Mouse (Mus musculus): ENCODE data around the gene Faap100. TPM values are rescaled to one million over a fixed set of nuclear protein-coding genes. Genes with fewer than 3 reads are reported as not detected.

The Faap100 gene
- polyA plus RNA-seq (2012; rRNA removed) = 31.6 and 51.6 TPM in 2 replicates

GRCm38 (mm10) chr11:120378611-120379540, at the start of gene Faap100:
Faap100 (minus strand) TSS chr11:120378764.

GRCm38 (mm10) chr11:120361295-120361694, 17.3 kb downstream of the Faap100 start, which contains the start of gene Fscn2:
Fscn2 (plus strand) TSS chr11:120361534.

GRCm38 (mm10) chr11:120347791-120348683, 30.5 kb downstream of the Faap100 start, which contains the start of gene Actg1:
Actg1 (minus strand) TSS chr11:120348542.

Other genes starting within 250 kb of the Faap100 start
- 27.4 and 28.0 TPM in 2 replicates for gene Slc38a10, start 227.4 kb downstream of the Faap100 start, polyA plus RNA-seq (2012; rRNA removed)
- gene Bahcc1, start 145.8 kb downstream of the Faap100 start, polyA plus RNA-seq (2012; rRNA removed) = 4.0 and 4.9 TPM in 2 replicates
- gene Actg1, start 30.2 kb downstream of the Faap100 start, polyA plus RNA-seq (2012; rRNA removed) = 1,088 and 1,192 TPM in 2 replicates
- gene Fscn2, start 17.2 kb downstream of the Faap100 start, polyA plus RNA-seq (2012; rRNA removed) = 0.05 and 0.09 TPM in 2 replicates
- 28.8 and 32.2 TPM in 2 replicates for gene Nploc4, start 58.9 kb upstream of the Faap100 start, polyA plus RNA-seq (2012; rRNA removed)
- gene Tspan10, start 63.9 kb upstream of the Faap100 start, polyA plus RNA-seq (2012; rRNA removed) = not detected in 2 replicates
- gene Pde6g, start 74.7 kb upstream of the Faap100 start, polyA plus RNA-seq (2012; rRNA removed) = 0.18 and 0.35 TPM in 2 replicates
- gene Oxld1, start 79.3 kb upstream of the Faap100 start, polyA plus RNA-seq (2012; rRNA removed) = 15.7 and 34.1 TPM in 2 replicates
- gene Ccdc137, start 79.4 kb upstream of the Faap100 start, polyA plus RNA-seq (2012; rRNA removed) = 3.0 and 4.9 TPM in 2 replicates
- 7.5 and 11.8 TPM in 2 replicates for gene Arl16, start 88.8 kb upstream of the Faap100 start, polyA plus RNA-seq (2012; rRNA removed)
- gene Mrpl12, start 105.8 kb upstream of the Faap100 start, polyA plus RNA-seq (2012; rRNA removed) = 83.7 and 108 TPM in 2 replicates
- 158 and 235 TPM in 2 replicates for gene Slc25a10, start 113.1 kb upstream of the Faap100 start, polyA plus RNA-seq (2012; rRNA removed)
- 0.55 and 0.69 TPM in 2 replicates for gene Gcgr, start 151.9 kb upstream of the Faap100 start, polyA plus RNA-seq (2012; rRNA removed)
- 40.9 and 56.7 TPM in 2 replicates for gene Mcrip1, start 171.0 kb upstream of the Faap100 start, polyA plus RNA-seq (2012; rRNA removed)
- gene Ppp1r27, start 172.4 kb upstream of the Faap100 start, polyA plus RNA-seq (2012; rRNA removed) = 1.6 and 1.8 TPM in 2 replicates
- 153 and 166 TPM in 2 replicates for gene P4hb, start 194.5 kb upstream of the Faap100 start, polyA plus RNA-seq (2012; rRNA removed)
- 426 and 509 TPM in 2 replicates for gene Arhgdia, start 202.9 kb upstream of the Faap100 start, polyA plus RNA-seq (2012; rRNA removed)
- 5.8 and 8.6 TPM in 2 replicates for gene Alyref, start 219.6 kb upstream of the Faap100 start, polyA plus RNA-seq (2012; rRNA removed)
- gene Anapc11, start 219.7 kb upstream of the Faap100 start, polyA plus RNA-seq (2012; rRNA removed) = 72.4 and 94.8 TPM in 2 replicates
- gene Npb, start 229.7 kb upstream of the Faap100 start, polyA plus RNA-seq (2012; rRNA removed) = 58.0 and 94.3 TPM in 2 replicates
- 138 and 161 TPM in 2 replicates for gene Pcyt2, start 239.2 kb upstream of the Faap100 start, polyA plus RNA-seq (2012; rRNA removed)
- gene Sirt7, start 246.5 kb upstream of the Faap100 start, polyA plus RNA-seq (2012; rRNA removed) = 51.2 and 54.2 TPM in 2 replicates

Measured in stomach, adult 2 months (tissue).